Mouse (Mus musculus) megakaryocyte progenitor cell, adult 5-6 weeks (primary cell): ENCODE measurements around the gene Gm12355. TPM values are rescaled to one million over a fixed set of nuclear protein-coding genes. Genes with fewer than 3 reads are reported as not detected.

Experiments used
- ATAC-seq: replicated peaks from 2 replicates; pipeline ENCODE4 v1.8.0; 2016; ENCODE audit warnings: mild to moderate bottlenecking, moderate TSS enrichment, inconsistent platforms; ENCODE audit not compliant: poor library complexity
- total RNA-seq, 2 experiments: library from RNA; stranded (forward) in 1 of 2; stranded (reverse) in 1 of 2; fragments of 157-497, 149-512 nt in 1 of 2; fragments of 200-1000 nt in 1 of 2; gene quantifications; 2 replicates each; pipeline versions ENCODE4 v1.2.3 to v1.2.4; 2015 to 2017

Gm12355 gene
- total RNA-seq, 2 experiments from 2014 or later: 5.2 to 9.7 TPM

DNA sequence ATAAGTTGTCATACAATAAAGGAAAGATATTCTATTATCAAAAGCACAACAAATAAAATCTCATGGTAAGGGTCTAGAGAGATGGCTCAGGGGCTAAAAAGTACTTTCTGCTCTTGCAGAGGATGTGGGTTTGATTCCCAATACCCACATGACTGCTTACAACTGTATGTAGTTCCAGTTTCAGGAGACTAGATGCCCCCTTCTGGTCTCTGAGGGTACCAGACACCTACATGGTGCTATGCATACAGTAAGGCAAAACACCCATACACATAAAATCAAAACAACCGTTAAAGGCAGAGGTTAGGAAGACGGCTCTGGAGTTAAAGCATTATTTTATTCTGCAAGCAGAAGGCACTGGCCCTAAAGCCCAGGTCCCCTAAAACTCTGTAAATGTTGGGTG, 21.5 kb downstream of the Gm12355 start:
- 0 out of 2 replicates have a peak, but pooled peaks have one; percentile 31 for ATAC-seq

- ATAC-seq: peak; percentile 48
Measured at GRCm38 (mm10) chr11:98602090-98602690, 23.3 kb downstream of the Gm12355 start.

DNA sequence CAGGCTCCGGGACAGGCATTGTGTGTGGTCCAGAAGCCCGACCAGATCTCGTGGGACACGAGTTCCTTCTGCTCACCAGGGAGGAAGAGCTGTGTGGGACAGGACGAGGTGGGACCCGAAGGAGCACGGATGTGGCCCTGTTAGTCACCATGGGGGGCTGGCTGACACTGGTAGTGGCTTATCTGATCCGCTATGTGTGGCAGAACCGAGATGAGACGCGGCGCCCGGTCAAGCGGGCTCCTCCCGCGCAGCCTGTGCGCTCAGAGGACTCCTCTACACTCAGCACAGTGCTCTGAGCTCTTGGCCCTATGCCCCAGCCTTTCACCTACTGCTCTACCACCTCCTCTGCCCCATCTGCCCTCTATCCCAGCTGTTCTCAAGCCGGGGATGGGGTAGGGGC, 26.2 kb downstream of the Gm12355 start:
- no peak for ATAC-seq

GRCm38 (mm10) chr11:98598851-98599290, 26.6 kb downstream of the Gm12355 start:
- no peak for ATAC-seq

GRCm38 (mm10) chr11:98597991-98598390, 27.5 kb downstream of the Gm12355 start, which contains the start of gene Lrrc3c:
TSS of gene Lrrc3c (plus strand) at chr11:98598291.
- ATAC-seq: no peak

DNA sequence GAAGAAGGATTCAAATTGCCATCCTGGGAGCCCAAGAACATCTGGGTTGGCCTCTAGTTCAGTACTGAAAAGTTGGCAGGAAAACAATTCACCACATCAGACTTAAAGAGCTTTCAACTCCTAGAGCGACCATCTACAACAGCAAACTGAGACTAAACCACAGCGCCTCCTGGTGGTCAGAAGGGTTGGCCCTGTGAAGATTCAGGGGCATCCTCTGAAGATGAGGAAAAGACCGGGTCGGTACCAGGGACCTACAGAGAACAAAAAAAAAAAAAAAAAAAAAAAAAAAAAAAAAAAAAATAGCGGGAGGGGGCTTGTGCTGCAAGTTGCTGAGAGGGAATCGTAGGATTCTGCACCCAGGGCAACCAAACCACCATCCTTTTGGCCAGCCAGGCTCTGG, 28.1 kb downstream of the Gm12355 start:
- ATAC-seq: peak; percentile 88

DNA sequence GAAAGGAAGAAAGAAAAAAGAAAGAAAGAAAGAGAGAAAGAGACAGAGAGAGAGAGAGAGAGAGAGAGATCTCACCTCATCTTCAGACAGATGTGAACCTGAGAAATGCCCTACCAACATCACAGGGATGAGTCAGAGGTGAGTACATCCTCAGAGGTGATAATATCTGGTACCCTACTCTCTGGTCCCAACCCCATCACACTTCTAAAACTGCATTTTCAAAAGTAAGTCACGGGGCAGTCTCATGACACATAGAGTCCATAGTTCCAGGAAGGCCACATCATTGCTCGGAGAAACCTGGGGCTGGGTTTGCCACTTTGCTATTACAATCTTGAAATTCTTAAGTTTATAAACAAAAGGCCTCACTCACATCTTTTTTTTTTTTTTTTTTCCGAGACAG, 29.5 kb downstream of the Gm12355 start:
- no peak for ATAC-seq

DNA sequence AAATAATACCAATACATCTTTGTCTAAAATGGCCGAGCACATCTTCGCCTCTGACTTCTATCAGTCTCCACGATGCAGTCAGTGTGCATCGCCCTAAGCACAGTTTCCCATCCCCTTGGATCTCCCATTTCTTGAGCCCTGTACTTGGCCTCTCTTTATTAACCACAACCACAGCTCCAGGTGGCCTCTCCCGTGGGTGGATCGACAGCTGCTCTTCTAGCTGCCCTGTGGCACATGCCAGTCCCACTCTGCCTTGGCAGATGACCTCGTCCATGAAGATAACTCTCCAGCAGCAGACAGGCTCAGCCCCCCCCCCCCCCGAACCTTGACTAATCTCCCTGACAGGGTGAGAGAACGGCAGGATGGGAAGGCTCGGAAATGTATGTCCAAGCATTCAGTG, 30.0 kb downstream of the Gm12355 start:
- ATAC-seq: no peak

DNA sequence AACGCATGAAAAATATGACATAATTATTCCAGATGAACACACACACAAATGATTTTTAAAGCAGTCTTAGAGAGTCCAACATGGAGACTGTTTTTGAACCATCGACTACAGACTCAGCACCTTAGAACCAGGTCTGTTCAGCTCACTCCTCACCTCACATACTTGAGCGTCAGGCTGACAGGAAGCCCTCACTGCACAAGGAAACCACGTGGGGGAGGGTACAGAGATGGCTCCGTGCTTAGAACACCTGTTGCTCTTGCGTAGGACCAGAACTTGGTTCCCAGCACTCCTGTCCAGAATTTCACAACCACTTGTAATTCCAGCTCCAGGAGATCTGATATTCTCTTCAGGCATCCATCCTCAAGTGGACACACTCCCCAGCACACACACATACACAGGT, 30.4 kb downstream of the Gm12355 start:
- no peak for ATAC-seq

DNA sequence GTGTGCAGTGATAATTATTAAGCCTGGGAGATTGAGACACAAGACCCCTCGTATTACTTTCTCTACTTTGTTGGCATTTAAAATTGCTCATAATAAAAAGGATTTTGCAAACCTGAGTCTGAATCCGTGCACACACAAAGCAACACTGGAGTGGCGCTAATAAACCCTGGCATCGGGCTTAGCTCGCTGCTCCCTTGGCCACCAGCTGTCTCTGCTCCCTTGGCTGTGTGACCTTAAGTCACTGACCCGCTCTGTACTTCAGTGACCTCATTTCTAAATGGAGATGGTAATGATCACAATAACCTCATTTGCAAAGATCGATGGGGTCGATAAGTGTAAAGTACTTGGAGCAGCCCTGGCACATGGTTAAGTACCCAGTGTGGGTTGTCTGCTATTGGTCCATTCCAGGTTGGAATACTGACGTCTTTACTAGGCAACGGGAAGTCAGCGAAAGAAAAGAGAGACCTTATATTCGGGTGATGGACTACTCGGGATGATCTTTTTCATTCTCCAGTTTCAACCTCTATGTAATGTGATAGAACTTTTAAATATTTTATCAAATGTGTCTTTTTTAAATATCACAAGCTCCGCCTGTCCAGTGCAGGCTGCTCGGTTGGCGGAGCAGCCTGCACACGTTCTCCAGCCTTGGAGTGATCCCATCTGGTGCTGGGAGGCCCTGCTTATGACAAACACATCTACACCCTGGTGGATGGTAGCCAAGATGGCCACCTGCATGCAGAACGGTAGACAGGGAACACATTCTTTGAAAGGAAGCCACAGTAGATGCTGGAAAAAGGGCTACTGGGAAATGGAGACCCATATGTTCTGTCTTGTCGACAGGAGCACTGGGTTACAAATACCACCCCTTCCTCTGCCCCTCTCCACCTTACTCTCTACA, 34.7 kb downstream of the Gm12355 start:
- no peak for ATAC-seq

DNA sequence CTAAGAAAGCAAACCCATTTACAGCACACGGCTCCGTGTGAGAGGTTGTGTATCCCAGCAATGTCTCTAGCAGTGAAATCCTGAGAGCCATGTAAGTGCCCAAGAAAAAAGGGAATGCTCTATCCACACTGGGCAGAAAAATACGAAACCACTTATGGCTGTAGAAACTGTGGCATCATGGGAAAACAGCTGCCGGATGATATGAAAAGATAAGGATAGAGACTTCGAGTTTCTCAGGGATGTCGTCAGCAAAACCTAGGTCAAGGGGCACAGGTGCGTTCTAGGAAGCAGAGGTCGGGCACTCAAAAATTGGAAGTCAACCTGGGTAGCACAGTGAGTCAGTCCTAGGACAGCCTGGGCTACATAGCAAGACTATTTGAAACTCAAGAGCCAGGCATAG, 36.2 kb downstream of the Gm12355 start:
- no peak for ATAC-seq

DNA sequence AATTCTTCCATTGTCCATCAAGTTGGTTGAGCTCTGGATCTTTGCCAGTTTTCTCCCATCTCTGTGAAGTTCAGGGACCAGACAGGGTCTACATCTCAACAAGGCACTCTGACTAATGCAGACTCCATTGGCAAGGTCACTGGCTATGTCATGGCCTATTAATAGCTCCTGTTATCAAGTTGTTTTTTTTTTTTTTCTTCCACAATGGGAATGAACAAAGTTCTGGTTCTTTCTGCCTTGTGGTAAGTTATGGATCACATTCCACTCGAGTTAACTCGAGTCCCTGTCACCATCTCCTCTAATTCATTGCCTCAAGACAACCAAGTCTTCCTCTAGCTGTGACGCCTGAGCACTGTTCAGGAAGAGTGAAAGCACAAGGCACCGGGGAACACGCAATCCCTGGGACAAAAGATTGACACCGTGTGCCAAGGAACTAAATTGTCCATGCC, 36.6 kb downstream of the Gm12355 start:
- no peak for ATAC-seq

GRCm38 (mm10) chr11:98587684-98588546, 37.5 kb downstream of the Gm12355 start:
- ATAC-seq: peak; percentile 69

GRCm38 (mm10) chr11:98586892-98587563, 38.4 kb downstream of the Gm12355 start, which contains the start of gene Ormdl3:
TSS of gene Ormdl3 (minus strand) at chr11:98587368.
- peak; percentile 70 for ATAC-seq

DNA sequence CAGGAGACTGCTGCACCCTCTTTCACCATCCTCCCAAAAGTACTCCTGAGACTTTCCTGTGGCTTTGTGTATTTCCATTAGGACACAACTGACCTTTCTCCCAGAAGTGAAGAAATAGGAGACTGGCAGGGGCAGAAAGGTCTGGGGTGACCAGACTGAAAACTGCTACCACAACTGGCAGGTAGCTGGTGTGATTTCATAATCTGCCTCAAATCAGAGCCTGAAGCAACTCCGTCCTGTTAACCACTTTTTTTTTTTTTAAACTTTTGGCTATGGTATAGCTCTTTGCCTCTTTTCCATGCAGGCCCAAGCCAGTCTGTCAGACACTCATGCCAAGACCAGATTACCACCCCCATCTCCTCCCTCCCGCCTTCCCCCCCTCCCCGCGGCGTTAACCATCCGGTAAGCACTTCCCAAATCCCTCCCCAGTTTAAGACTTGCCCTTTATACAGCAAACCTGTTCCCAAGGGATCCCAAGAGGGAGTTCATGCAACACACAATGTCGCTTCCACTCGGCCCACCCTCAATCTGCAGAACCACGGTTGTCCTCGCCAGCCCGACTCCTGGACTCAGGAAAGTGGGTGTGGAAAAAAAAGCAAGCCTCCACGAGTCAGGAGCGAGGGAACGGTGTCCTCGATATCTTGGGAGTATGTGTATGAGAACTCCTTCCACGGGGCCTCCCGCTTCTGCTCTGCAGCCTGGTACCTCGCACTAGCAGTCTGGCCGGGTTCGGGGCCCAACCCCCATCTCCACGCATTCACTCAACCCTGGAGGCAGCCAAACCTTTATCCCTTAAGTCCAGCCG, 39.2 kb downstream of the Gm12355 start:
- ATAC-seq: no peak

DNA sequence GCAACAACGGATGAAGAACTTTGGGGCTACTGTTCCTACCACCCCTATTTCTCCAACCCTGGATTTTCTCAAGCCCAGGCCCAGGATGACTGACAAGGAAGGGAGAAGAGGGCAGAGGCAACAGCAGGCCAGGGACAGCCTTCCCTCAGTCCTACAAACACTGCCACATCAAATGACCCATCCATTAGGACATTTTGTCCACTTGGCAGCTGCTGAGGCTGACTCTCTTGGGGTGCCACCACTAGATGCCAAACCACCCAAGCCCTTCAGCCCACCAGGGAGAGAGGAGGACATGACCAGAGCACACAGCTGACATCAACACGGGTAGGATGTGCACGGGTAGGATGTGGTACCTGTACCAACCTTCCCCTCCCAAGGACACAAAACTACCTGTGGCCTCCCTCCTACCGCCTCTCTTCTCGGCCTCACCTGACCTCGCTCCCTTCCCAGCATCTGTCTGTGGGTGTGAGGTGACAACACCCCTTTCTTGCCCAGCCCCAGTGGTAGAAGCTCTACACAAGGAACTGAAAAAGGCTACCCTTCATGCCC, 40.8 kb downstream of the Gm12355 start:
- no peak for ATAC-seq

DNA sequence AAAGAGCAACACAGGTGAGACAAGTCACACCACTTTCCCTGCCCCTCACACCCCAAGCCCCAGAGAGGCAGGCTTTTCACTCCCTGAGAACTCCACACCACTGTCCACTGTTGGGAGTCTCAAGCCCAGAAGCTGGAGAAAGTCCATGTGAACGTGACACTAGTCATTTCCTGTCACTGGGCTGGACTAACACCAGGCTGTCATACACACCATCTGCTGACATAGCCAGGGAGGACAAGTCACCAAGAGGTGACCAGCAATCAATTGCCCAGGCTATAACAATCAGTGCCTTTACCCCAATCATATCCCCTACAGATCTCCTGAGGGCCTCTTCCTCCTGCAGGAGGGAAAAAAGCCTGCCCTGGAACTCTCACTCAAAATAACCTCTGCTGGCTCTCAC, 41.3 kb downstream of the Gm12355 start:
- no peak for ATAC-seq

- ATAC-seq: no peak
Measured at GRCm38 (mm10) chr11:98583571-98583970, 41.9 kb downstream of the Gm12355 start.

GRCm38 (mm10) chr11:98583265-98583552, 42.3 kb downstream of the Gm12355 start:
- ATAC-seq: peak; percentile 30
